Mouse (Mus musculus) hindbrain, embryonic 11.5 days (tissue): Measurements from ENCODE around the gene Gm28308. TPM values are rescaled to one million over a fixed set of nuclear protein-coding genes. Genes with fewer than 3 reads are reported as not detected.

Experiments used
- ATAC-seq: fragments of 200-750 bp; cut with Nextera tagmentation; 2 replicates; pipeline ENCODE4 v1.8.0; 2017; ENCODE audit warnings: mild to moderate bottlenecking, moderate TSS enrichment, moderate library complexity; ENCODE audit not compliant: low FRiP score
- DNase-seq: peaks from one replicate; pipeline ENCODE4 v3.0.0-alpha.2; 2015; ENCODE audit warnings: low spot score
- H3K27ac ChIP-seq: fragments of 300-500 bp; sonication (generic); 2 replicates; pipeline ENCODE4 v1.5.1; 2014; ENCODE audit warnings: mild to moderate bottlenecking, low read depth, low read length
- H3K27me3 ChIP-seq: fragments of 300-500 bp; sonication (generic); 2 replicates; pipeline ENCODE4 v1.6.1; 2014; ENCODE audit warnings: mild to moderate bottlenecking, low read length, moderate library complexity, mixed read lengths; ENCODE audit not compliant: control insufficient read depth, insufficient read depth
- H3K36me3 ChIP-seq: fragments of 300-500 bp; sonication (generic); 2 replicates; pipeline ENCODE4 v1.6.1; 2014; ENCODE audit warnings: mild to moderate bottlenecking, low read length, moderate library complexity, mixed read lengths; ENCODE audit not compliant: control insufficient read depth, insufficient read depth
- H3K4me1 ChIP-seq: fragments of 300-500 bp; sonication (generic); replicated peaks from 2 replicates; pipeline ENCODE4 v1.6.1; 2014; ENCODE audit warnings: low read length, mixed read lengths; ENCODE audit not compliant: control insufficient read depth, insufficient read depth
- H3K4me2 ChIP-seq: fragments of 300-500 bp; sonication (generic); replicated peaks from 2 replicates; pipeline ENCODE4 v1.6.1; 2014; ENCODE audit warnings: mild to moderate bottlenecking, low read depth, low read length
- H3K4me3 ChIP-seq: fragments of 300-500 bp; sonication (generic); 2 replicates; pipeline ENCODE4 v1.5.1; 2014; ENCODE audit warnings: low read depth, low read length
- H3K9ac ChIP-seq: fragments of 300-500 bp; sonication (generic); 2 replicates; pipeline ENCODE4 v1.6.1; 2014; ENCODE audit warnings: low read depth, low read length
- H3K9me3 ChIP-seq: fragments of 300-500 bp; sonication (generic); 2 replicates; pipeline ENCODE4 v1.6.1; 2016; ENCODE audit warnings: low read length; ENCODE audit not compliant: control insufficient read depth
- WGBS: fragments of 180-500 bp; shearing (Covaris S2); extraction: QIAGEN DNeasy Blood & Tissue Kit; methylation state at CpG from one replicate; pipeline ENCODE4 v1.1.7; 2014; 5-methylcytosine and 5-hydroxymethylcytosine counted together
- polyA plus RNA-seq: library from polyadenylated mRNA; unstranded; fragments of >200 nt; fragmentation: Nextera tagmentation; extraction: Ambion mirVana; gene quantifications from 2 replicates; pipeline ENCODE4 v1.2.1, GENCODE M21; 2014

Gm28308 gene
- polyA plus RNA-seq, 1 experiment from 2014 or later = not detected

GRCm38 (mm10) chr6:52152226-52153193 lies 60.6 kb downstream of the Gm28308 start:
- no peak for ATAC-seq
- Histone ChIP-seq H3K4me1 (no peaks in the 10 kb centered on the region), H3K4me2 (no peak overlapping the region), H3K36me3 (no peaks in the 10 kb centered on the region), H3K9me3 (no peaks in the 10 kb centered on the region), H3K27ac (no peak overlapping the region), H3K27me3 (peaks cover 66% of the 10 kb centered on the region), H3K9ac (no peak overlapping the region), H3K4me3 (no peak overlapping the region)
- peak; percentile 51 for DNase-seq
- WGBS = 4% methylated on average over 16 of the region's 16 CpGs

GRCm38 (mm10) chr6:52151571-52151970 lies 61.6 kb downstream of the Gm28308 start:
- H3K9ac ChIP-seq = no peak overlapping the region
- no peaks in the 10 kb centered on the region for H3K4me1 ChIP-seq
- peak; percentile 39 for DNase-seq
- H3K4me3 ChIP-seq = no peak overlapping the region
- H3K36me3 ChIP-seq = no peaks in the 10 kb centered on the region
- WGBS = 18% methylated on average over 4 of the region's 4 CpGs
- no peaks in the 10 kb centered on the region for H3K9me3 ChIP-seq
- peaks cover 57% of the 10 kb centered on the region for H3K27me3 ChIP-seq
- H3K4me2 ChIP-seq = no peak overlapping the region
- no peak for ATAC-seq
- H3K27ac ChIP-seq = no peak overlapping the region

DNA sequence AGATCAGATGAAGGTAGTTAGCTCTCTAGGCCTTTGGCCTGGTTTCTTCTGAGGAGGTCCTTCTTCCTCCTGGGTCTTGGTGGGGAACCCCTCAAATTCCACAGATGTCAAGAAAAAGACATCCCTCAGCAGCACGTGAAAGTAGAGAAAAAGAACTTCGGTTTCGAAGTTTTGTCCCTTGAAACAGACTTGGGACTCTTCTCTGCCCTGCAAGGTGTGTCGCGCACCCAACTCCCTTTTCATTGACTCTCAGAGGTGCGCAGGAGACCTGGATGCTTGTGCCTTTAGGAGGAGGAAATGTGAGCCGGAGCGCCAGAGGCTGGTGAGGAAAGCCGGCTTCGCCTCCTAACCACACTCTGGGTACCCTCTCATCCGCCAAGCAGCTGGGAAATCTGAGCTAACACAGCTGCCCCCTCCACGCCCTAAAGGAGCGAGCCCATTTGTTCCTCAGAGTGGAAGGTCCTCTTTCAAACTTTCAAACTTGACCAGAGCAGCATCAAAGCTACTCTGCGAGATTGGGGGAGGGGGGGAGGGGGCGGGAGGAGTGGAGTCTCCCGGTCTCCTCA lies 62.7 kb downstream of the Gm28308 start:
- WGBS = 6% methylated on average over 16 of the region's 16 CpGs
- peaks cover 46% of the 10 kb centered on the region for H3K27me3 ChIP-seq
- H3K4me3 ChIP-seq = no peak overlapping the region
- no peak overlapping the region for H3K27ac ChIP-seq
- no peaks in the 10 kb centered on the region for H3K36me3 ChIP-seq
- H3K9ac ChIP-seq = no peak overlapping the region
- ATAC-seq (no peak), DNase-seq (peak; percentile 51)
- no peak overlapping the region for H3K4me2 ChIP-seq
- no peaks in the 10 kb centered on the region for H3K4me1 ChIP-seq
- no peaks in the 10 kb centered on the region for H3K9me3 ChIP-seq

- no peak overlapping the region for H3K4me3 ChIP-seq
- no peaks in the 10 kb centered on the region for H3K36me3 ChIP-seq
- H3K27me3 ChIP-seq = no peaks in the 10 kb centered on the region
- no peak overlapping the region for H3K27ac ChIP-seq
- no peak for ATAC-seq
- no peak overlapping the region for H3K9ac ChIP-seq
- H3K4me2 ChIP-seq = no peak overlapping the region
- H3K9me3 ChIP-seq = no peaks in the 10 kb centered on the region
- no peaks in the 10 kb centered on the region for H3K4me1 ChIP-seq
- no peak for DNase-seq
- WGBS = 79% methylated on average over 5 of the region's 5 CpGs
Observed at GRCm38 (mm10) chr6:52139115-52139514, 74.0 kb downstream of the Gm28308 start.

GRCm38 (mm10) chr6:52138576-52138975 lies 74.6 kb downstream of the Gm28308 start:
- Histone ChIP-seq H3K4me3 (no peak overlapping the region), H3K9me3 (no peaks in the 10 kb centered on the region), H3K27me3 (no peaks in the 10 kb centered on the region), H3K4me1 (no peaks in the 10 kb centered on the region), H3K27ac (peak overlapping the region; percentile 1; the same call in 1 of the 2 replicates), H3K36me3 (no peaks in the 10 kb centered on the region), H3K4me2 (no peak overlapping the region), H3K9ac (no peak overlapping the region)
- ATAC-seq (no peak), DNase-seq (no peak)
- WGBS = 62% methylated on average over 10 of the region's 10 CpGs

DNA sequence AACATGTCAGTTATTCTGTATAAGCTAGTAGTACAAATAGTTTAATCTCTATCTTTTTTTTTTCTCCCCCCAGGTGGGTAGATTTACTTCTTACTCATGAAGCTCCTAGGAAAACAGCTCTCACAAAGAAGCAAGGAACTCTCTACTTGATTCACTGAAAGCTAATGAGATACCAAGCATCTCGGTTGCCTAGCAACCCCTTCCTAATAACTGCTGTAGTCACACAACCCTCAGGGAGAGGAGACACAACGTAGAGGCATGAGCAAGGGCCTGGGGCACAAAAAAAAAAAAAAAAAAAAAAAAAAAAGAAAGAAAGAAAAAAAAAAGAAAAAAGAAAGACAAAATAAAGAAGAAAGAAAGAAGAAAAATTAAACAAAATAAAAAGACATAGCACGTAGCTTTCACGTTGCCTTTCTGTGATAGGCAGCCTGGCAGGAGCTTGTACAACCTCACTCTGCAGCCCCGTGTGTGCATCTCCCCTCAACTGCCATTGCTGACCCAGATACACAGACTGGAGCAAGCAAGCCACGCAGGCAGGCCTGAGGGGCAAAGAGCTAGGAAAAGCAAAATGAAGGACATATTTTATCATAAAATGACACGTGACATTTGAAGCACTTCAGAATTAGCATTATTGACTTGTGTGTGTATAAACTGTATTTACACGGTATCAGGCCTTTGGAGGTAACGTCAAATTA lies 75.2 kb downstream of the Gm28308 start:
- Histone ChIP-seq H3K27me3 (no peaks in the 10 kb centered on the region), H3K4me2 (no peak overlapping the region), H3K4me1 (no peaks in the 10 kb centered on the region), H3K36me3 (no peaks in the 10 kb centered on the region), H3K9ac (no peak overlapping the region), H3K9me3 (no peaks in the 10 kb centered on the region), H3K27ac (no peak overlapping the region), H3K4me3 (no peak overlapping the region)
- peak; percentile 75 for DNase-seq
- no peak for ATAC-seq
- WGBS = 53% methylated on average over 9 of the region's 9 CpGs

DNA sequence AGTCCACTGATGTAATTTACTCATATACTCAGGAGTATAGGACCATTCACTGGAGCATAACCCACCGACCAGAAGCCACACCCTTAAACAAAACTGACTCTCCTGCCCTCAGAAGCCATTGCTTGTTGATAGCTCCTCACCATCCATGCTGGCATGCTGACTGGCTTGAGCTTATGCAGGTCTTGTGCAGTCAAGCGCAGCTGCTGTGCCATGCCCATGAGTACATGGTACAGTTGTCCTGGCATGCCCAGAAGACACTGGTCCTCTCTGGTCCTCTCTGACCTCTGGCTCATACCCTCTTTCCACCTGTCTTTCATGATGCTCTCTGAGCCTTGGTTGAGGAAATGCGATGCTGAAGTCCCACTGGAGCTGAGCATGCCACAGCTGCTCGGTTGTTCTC lies 89.5 kb downstream of the Gm28308 start:
- no peak overlapping the region for H3K27ac ChIP-seq
- no peaks in the 10 kb centered on the region for H3K9me3 ChIP-seq
- H3K4me1 ChIP-seq = no peaks in the 10 kb centered on the region
- no peak overlapping the region for H3K4me2 ChIP-seq
- H3K4me3 ChIP-seq = no peak overlapping the region
- WGBS = 88% methylated on average over 4 of the region's 4 CpGs
- ATAC-seq = no peak
- no peaks in the 10 kb centered on the region for H3K36me3 ChIP-seq
- no peak for DNase-seq
- no peaks in the 10 kb centered on the region for H3K27me3 ChIP-seq
- no peak overlapping the region for H3K9ac ChIP-seq

GRCm38 (mm10) chr6:52121173-52121572 lies 92.0 kb downstream of the Gm28308 start:
- H3K9me3 ChIP-seq = no peaks in the 10 kb centered on the region
- H3K27ac ChIP-seq = no peak overlapping the region
- WGBS = 65% methylated on average over 3 of the region's 3 CpGs
- ATAC-seq = no peak
- DNase-seq = no peak
- H3K36me3 ChIP-seq = no peaks in the 10 kb centered on the region
- no peaks in the 10 kb centered on the region for H3K4me1 ChIP-seq
- no peak overlapping the region for H3K4me3 ChIP-seq
- H3K9ac ChIP-seq = no peak overlapping the region
- no peaks in the 10 kb centered on the region for H3K27me3 ChIP-seq
- no peak overlapping the region for H3K4me2 ChIP-seq
